ENCODE assay signal across 20 mouse cellular contexts in the genomic region with DNA sequence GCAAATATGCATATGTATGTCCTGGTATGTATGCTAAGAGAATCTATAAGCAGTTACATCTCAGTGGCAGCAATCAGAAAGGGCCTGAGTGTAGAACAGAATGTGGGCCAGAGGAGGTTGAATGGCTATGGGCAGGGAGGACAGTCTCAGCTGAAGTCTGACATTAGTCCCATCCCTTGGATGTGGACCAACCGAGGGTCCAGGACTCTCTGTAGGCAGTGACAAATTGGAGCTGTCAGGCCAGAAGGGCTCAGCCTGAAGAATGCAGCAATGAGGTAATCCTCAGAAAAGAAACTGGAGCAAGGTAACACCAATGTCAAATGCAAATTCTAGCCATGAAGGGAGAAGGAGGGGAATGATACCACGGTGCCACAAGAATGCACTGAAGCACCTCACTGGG. TPM values are rescaled to one million over a fixed set of nuclear protein-coding genes. Genes with fewer than 3 reads are reported as not detected.
DNase-seq lines count a peak whose midpoint lies in the region; ATAC-seq lines count a peak whose summit lies in the region.
"Had no signal": no experiment of that assay in that cellular context is flagged by ENCODE, and none has a peak within 500 bp of the region (broad histone marks: within the 10 kb centered on the region; RNA-seq: fewer than 3 reads in every experiment).

No protein-coding gene starts in this region.

- 69% methylated on average over 2 of the region's 2 CpGs for WGBS in heart, embryonic 11.5 days (ENCODE audit: insufficient replicate concordance)

- H3K4me1 ChIP-seq in heart, embryonic 11.5 days (ENCODE audit: control insufficient read depth, insufficient read depth, low read length) = no peaks in the 10 kb centered on the region
- H3K4me1 ChIP-seq: embryonic facial prominence, embryonic 13.5 days; embryonic facial prominence, embryonic 15.5 days; forebrain, embryonic 10.5 days; forebrain, embryonic 12.5 days had no signal

- H3K27me3 ChIP-seq in heart, embryonic 11.5 days (ENCODE audit: control insufficient read depth, insufficient read depth, low read length) = no peaks in the 10 kb centered on the region
- H3K27me3 ChIP-seq: embryonic facial prominence, embryonic 13.5 days; embryonic facial prominence, embryonic 15.5 days; forebrain, embryonic 12.5 days had no signal

- peaks cover 3% of the 10 kb centered on the region; the same call in 1 of the 2 replicates for H3K9me3 ChIP-seq in heart, embryonic 11.5 days (replicated peaks; ENCODE audit: control insufficient read depth, low read length)
- H3K9me3 ChIP-seq: embryonic facial prominence, embryonic 13.5 days; embryonic facial prominence, embryonic 15.5 days; forebrain, embryonic 12.5 days had no signal

- no peak overlapping the region for H3K9ac ChIP-seq in heart, embryonic 11.5 days (ENCODE audit: low read depth, low read length)
- H3K9ac ChIP-seq: embryonic facial prominence, embryonic 13.5 days; embryonic facial prominence, embryonic 15.5 days; forebrain, embryonic 12.5 days had no signal

- DNase-seq in heart, adult 11 months = peak; percentile 44
- peak; percentile 6 for DNase-seq in kidney, adult 9 months
- no peak for DNase-seq in kidney, postnatal 10 days
- DNase-seq: adrenal gland, adult 2 months; adrenal gland, postnatal 10 days; adrenal gland, postnatal 25 days; cerebellum, adult 11 months; cerebellum, adult 18-20 months; cerebellum, adult 8-10 months; cerebellum, adult 9-11 months; cerebellum, postnatal 25 days; embryo, embryonic 11 days had no signal

- H3K27ac ChIP-seq in heart, embryonic 11.5 days (ENCODE audit: low read depth, low read length) = no peak overlapping the region
- H3K27ac ChIP-seq: embryonic facial prominence, embryonic 13.5 days; embryonic facial prominence, embryonic 15.5 days; forebrain, embryonic 10.5 days; forebrain, embryonic 12.5 days had no signal

- no peak for ATAC-seq in heart, embryonic 11.5 days (replicated peaks; ENCODE audit: insufficient number of reproducible peaks, low FRiP score, low TSS enrichment)
- ATAC-seq: forebrain, embryonic 14.5 days; forebrain, embryonic 16.5 days had no signal

- no peak overlapping the region for H3K4me2 ChIP-seq in heart, embryonic 11.5 days
- H3K4me2 ChIP-seq: embryonic facial prominence, embryonic 13.5 days; embryonic facial prominence, embryonic 15.5 days; forebrain, embryonic 12.5 days had no signal

- no peaks in the 10 kb centered on the region for H3K36me3 ChIP-seq in heart, embryonic 11.5 days (ENCODE audit: control insufficient read depth, insufficient read depth, low read length)
- H3K36me3 ChIP-seq: embryonic facial prominence, embryonic 13.5 days; embryonic facial prominence, embryonic 15.5 days; forebrain, embryonic 10.5 days; forebrain, embryonic 12.5 days had no signal

- H3K4me3 ChIP-seq in heart, embryonic 11.5 days (ENCODE audit: low read depth, low read length) = no peak overlapping the region
- H3K4me3 ChIP-seq: embryonic facial prominence, embryonic 13.5 days; embryonic facial prominence, embryonic 15.5 days; erythroblast, embryonic 14.5 days; forebrain, embryonic 10.5 days; forebrain, embryonic 12.5 days had no signal

RNA-seq across cellular contexts. Expression of gene Fbxo7, which starts 55.5 kb away (rescaled TPM):
- 25.2 and 25.5 TPM in 2 replicates for polyA plus RNA-seq in heart, embryonic 11.5 days (2014; fragmentation: Nextera tagmentation; extraction: Ambion mirVana)
